Mouse (Mus musculus) CH12F3 (cell line): Measurements from ENCODE around the gene Gm9.
"Not testable (repeated sequence)": the region's sequence is repeated elsewhere in the genome, so short reads cannot be mapped to it uniquely, and the experiment has no call there.

ENCODE experiments used
- in situ Hi-C: fragments of 300-500 bp; cut with MboI; formaldehyde crosslinking; loops from 2 replicates; pipeline ENCODE4 v1.14.3; 2020; ENCODE audit warnings: low sequenced_read_pairs

Gene Gm9

DNA sequence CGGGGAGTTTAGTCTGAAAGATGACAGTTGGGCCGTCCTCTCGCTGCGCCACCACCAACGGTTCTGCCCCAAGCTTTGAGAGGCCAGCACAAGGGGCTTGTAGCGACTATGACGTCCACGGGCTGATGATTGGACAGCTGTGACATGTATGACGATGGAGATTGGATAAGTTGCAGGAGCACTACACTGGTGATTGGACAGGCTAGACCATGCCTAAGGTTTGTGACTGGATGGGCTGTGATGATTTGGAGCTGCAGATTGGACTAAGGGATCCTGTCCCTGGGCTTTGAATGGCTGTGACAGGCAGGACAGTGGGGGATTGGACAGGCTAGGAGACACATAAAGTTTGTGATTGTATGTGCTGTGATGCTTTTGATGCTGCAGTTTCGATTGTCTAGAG, at the start of gene Gm9:
TSS of gene Gm9 (minus strand) at position 101 of the 400 bp plus-strand sequence.
- in situ Hi-C loops = no loop called here

DNA sequence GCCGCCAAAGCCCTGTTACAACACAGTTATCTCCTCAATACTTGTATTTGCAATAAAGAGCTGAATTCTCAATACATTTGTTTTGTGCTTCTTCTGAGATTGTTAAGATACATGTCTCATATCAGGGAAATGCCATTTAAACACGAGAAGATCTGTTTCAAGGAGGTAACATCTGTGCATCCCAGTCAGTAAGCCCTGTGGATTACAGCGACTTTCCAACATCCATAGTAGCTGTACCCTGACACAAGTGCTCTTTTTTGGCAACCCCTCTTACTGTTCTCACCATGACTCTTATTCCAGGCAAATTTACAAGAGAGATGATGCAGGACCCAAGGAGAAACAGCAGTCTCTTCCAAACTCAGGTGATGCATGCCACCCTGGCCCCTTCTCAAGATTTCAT, 38.8 kb upstream of the Gm9 start, which contains the start of gene Rhox3a:
TSS of gene Rhox3a (plus strand) at position 301 of the 400 bp plus-strand sequence.
- in situ Hi-C loops = not testable (repeated sequence)

DNA sequence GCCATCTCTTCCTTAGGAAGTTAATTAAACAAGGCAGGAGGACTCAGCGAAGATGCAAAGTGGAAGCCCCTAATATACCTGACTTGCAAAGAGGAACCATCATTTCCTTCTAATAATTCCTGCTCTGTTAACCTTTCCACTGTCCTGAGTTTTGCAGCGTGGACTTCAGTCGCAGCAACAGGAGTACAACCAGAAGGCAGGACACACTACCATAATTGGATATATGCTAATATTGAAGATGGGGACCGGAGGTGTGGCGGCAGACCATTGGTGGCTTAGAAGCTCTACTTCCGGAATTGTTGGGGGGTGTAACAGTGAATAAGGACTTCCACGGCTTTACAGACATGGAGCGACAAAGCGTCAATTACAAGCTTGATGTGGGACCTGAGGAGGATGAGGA, 33.8 kb upstream of the Gm9 start, which contains the start of gene Rhox2a:
TSS of gene Rhox2a (plus strand) at position 301 of the 400 bp plus-strand sequence.
- in situ Hi-C loops = not testable (repeated sequence)

DNA sequence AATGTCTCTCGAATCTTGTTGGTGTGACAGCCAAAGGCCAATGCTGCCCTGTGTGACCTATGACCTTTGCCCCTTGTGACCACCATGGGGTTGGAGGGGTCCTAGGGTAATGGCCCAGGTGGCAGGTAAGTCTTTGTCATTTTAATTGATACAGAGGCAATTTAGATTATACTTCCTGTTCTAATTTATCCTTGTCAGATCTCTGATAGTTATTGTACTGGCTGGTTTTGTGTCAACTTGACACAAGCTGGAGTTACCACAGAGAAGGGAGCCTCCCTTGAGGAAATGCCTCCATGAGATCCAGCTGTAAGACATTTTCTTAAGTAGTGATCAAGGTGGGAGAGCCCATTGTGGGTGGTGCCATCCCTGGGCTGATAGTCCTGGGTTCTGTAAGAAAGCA, 11.3 kb upstream of the Gm9 start, which contains the start of gene Rhox1:
TSS of gene Rhox1 (minus strand) at position 101 of the 400 bp plus-strand sequence.
- in situ Hi-C loops = not testable (repeated sequence)

DNA sequence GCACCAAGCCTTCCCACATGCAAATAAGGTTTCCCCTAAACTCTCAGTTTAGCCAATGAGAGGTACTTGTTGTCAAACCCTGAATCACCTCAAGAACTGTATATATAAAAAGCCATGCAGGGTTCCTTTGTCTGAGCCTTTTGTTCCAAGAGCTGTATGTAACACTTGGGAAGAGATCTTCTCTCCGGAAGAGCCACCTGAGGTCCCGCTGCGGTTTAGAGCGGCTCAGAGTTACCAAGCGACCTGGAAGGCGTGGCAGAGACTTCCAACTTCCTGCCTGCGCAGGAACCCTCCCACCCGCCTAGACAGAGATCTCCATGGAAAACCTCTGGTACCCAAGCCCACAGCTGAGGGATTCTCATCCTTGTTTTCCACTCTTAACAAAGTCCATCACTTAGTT, 12.2 kb downstream of the Gm9 start:
- in situ Hi-C loops = no loop called here

DNA sequence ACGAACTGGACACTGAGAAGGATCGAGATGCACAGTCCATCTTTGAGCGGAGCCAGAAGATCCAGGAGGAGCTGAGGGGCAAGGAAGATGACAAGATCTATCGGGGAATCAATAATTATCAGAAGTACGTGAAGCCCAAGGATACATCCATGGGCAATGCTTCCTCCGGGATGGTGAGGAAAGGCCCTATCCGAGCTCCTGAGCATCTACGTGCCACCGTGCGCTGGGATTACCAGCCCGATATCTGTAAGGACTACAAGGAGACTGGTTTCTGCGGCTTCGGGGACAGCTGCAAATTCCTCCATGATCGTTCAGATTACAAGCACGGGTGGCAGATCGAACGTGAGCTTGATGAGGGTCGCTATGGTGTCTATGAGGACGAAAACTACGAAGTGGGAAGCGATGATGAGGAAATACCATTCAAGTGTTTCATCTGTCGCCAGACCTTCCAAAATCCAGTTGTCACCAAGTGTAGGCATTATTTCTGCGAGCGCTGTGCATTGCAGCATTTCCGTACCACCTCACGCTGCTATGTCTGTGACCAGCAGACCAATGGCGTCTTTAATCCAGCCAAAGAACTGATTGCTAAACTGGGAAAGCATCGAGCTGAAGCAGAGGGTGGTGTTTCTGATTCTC, 19.0 kb downstream of the Gm9 start:
- in situ Hi-C loops = no loop called here

DNA sequence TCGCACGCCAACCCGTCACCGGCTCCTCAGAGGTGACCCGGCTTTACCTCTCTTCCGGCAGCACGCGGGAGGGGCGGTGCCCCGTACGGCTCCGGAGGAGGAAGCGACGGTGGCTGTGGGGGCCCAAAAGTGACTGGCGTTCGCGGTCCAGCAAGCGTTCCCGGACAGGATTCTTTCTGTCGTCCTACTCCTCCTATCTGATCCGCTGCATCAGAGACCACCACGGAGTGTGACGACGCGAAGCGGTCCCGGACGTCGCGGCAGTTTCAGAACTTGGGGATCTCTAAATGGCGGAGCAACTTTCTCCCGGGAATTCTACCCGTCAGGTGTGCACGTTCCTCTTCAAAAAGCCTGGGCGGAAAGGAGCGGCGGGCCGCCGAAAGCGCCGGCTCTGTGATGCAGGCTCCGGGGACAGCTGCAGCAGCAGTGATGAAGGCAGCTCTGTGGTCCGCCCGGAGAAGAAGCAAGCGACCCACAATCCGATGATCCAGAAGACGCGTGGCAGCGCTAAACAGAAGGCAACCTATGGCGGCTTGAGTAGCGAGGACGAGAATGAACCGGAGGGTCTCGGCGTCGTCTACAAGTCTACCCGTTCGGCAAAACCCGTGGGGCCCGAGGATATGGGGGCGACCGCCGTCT, 19.6 kb downstream of the Gm9 start, which contains the start of the genes Ndufa1 and Rnf113a1:
TSS of gene Ndufa1 (minus strand) at position 59 of the 639 bp plus-strand sequence.
TSS of gene Rnf113a1 (plus strand) at position 141 of the 639 bp plus-strand sequence.
- in situ Hi-C loops = no loop called here

DNA sequence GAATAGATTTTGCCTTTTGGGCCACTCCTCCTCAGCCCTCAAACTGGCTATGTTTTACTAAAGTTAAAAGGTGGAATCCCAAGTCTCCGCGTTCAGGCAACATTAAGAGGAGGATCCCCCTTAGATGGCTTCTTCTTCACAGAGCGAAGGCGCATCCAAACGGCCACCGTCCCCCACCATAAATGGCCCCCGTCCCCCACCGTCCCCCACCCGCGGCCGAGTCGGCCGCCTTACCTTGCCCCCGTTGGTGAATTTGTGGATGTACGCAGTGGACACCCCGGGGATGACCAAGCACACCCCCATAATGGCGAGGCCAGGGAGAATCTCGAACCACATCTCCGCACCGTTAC, 20.1 kb downstream of the Gm9 start:
- in situ Hi-C loops = no loop called here

DNA sequence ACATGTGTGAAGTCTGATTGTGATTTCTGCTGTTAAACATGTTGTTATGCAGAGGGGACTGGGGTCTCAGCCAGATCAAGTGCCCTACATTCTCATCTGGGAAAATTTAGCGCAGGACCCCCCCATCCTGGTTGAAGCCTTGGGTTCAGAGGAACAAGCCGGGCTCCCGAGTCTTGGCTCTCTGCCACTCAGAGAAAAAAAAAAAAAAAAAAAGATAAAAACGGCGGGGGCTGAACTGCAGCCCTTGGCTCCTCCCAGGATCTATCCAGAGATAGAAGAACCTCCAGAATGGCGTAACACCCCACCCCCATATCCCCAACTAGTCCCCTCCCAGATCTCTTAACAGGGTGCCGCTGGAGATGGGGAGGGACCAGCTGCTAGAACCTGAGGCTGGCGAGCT, 26.4 kb downstream of the Gm9 start:
- in situ Hi-C loops = not testable (repeated sequence)

DNA sequence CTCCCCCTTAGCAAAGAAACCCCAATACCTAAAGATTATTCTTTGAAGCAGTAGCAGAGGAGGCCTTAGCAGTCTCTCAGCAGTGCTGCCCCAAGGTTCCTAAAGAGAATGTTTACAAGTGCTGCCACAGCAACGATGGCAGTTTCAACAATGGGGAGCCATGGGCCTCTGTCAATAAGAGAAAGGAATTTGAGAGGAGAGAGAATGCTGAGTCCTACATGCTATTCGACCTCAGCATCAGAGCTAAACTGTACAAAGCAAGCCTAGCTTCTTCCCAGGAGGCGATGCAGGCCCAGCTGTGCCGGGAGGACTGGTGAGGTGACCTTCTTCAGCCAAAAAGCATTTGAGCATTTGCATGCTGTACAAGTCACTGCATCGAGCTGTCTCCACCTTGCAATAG, 42.1 kb downstream of the Gm9 start, which contains the start of gene Akap14:
TSS of gene Akap14 (minus strand) at position 101 of the 400 bp plus-strand sequence.
- in situ Hi-C loops = no loop called here

DNA sequence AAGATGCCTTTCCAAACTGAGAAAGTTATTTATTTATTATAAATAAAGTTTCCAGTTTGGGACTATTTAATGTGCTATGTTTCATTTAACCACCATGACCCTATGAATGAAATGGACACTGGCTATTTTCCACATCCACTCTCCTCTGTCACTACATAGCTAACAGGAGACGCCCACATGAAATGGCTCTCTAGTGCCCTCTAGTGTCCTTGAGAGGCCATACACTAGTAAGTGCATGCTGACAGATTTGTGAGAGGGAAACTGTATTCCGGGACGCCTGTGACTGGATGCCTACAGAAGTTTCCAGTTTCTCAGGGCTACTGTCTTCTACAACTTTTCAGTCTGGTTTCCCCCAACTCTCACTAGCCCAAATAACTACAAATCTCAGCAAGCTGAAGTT, 43.8 kb downstream of the Gm9 start:
- in situ Hi-C loops = no loop called here

DNA sequence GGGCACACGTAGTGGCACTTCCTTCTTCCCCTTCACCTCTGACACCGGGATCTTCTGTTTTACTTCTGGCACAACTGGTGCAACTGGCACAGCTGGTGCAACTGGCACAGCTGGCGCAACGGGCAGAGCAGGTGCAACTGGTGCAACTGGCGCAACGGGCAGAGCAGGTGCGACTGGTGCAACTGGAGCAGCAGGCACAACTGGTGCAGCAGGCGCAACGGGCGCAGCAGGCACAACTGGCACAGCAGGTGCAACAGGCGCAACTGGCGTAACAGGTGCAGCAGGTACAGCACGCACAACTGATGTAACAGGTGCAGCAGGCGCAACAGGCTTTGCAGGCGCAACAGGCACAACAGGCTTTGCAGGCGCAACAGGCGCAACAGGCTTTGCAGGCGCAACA, 47.7 kb downstream of the Gm9 start:
- in situ Hi-C loops = no loop called here

DNA sequence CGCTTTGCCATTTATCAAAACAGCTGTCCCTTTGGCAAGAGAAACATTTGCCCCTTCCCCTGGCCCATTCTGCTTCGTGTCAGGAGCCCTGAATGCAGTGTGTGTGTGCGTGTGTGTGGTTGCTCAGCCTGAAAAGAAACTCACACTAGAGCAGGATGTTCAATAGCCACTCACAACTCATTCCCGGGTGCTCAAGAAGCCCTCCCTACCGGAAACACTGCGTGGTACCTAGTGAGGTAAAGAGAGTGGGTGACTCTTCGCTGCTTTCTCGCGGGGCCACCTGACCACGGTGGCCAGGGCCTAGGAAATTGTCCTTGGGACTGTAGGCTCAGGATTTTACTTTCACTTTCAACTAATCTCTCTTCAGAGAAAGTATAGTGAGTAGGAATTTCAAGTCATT, 49.7 kb downstream of the Gm9 start:
- in situ Hi-C loops = no loop called here
